Mouse (Mus musculus) forelimb bud, embryonic 11.5 days (tissue): ENCODE measurements around the gene Col4a4.

ENCODE experiments used
- DNase-seq: peaks from one replicate; pipeline ENCODE4 v3.0.0-alpha.2; 2012; ENCODE audit warnings: low read depth, low spot score

Gene Col4a4

DNA sequence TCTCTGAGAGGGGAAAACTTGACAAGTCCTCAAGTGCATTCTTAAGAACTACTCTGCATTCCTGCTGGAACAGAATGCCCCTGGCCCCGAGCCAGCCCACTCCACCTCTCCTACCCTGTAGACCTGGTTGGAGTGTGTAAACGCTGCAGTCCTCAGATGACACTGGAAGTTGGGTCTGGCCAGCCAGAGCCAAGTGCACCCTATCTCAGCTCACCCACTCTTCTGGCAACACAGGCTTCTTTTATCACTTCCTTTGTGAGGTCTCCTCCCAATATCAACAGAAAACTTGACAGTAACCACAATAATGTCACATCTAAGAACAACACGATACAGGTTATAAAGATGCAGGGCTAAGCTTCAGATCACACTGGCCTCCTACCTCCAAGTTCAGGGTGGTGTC lies 8.7 kb downstream of the Col4a4 start:
- no peak for DNase-seq

DNA sequence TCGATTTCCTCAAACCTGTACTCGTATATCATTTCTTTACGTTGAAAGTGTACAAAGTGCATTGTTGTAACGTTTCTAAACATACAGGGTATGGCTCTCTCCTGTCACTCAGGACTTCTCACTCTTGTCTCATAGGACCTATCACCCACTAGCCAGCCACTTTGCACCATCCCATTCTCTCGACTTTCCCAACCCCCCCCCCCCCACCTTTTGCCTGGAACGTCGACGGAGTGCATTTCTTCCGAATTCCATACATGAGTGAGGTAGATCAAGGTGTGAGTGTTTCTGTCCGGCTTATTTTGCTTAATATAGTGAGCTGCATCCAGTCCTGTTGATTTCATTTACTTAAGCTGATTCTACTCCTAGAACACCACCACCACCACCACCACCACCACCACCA lies 9.3 kb downstream of the Col4a4 start:
- DNase-seq = no peak

DNA sequence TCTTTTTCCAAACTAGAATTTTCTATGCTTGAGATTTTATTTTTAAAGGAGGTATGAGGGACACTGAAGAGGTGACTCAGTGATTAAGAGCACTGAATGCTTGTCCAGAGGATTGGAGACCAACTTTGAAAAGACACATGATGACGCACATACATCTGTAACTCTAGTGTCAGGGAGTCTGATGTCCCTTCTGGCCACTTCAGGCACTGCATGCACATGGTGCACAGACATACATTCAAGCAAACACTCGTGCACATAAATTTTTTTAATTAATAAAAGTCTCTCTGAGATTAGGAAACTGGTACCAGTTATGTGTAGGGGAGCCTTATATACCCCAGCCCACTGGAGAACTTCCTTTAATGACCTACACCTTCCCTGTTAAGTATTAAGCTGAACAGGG lies 10.5 kb downstream of the Col4a4 start:
- DNase-seq = no peak

DNA sequence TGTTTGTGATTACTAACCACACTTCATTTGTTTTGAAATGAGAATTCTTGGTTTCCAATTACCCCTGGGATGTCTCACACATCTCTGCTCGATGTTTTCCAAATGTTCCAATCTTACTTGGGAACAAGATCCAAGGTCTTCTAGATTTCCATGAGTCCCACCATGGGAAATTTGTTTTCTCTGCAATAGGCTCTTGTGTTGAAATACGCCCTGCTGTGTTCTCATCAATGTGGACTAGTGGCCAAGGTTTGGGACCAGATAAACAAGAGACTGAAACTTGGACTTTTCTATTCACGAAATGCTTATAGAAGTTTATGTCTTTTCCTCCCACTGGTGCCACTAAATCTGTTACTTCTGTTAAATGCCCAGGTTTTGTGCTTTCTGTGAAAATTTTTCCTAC lies 11.0 kb downstream of the Col4a4 start:
- no peak for DNase-seq

DNA sequence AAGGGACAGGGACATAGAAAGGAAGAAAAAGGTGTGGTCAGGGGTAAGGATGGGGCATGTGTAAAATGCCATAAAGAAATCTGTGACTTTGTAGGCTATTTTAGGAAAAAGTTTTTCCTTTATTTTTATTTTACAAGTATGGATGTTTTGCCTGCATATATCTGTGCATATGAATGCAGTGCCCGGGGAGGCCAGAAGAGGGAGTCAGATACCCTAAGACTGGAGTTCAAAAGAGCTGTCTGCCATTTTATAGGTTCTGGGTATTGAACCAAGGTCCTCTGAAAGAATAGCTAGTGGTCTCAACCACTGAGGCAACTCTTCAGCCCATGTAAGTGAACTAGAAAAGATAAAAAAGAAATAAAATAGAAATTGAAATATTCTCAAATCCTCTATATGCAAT lies 14.9 kb downstream of the Col4a4 start:
- no peak for DNase-seq

DNA sequence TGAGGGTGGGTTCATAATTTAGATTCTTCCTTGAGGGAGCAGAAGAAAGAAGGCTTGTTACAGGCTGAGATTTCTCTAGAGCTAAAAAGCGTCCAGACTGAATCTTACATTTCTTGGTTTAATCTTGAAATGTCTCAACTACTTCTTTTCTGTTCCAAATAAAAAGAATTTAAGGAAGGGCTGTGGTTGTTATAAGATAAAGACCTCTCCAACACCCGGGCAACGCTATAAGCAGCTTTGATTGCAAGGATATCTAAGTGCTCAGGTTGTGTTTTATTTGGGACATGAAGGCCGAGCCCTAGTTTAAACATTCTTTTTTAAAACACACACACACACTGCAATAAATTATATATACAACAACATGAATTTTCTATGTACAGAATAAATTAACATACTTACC lies 17.2 kb downstream of the Col4a4 start:
- no peak for DNase-seq

DNA sequence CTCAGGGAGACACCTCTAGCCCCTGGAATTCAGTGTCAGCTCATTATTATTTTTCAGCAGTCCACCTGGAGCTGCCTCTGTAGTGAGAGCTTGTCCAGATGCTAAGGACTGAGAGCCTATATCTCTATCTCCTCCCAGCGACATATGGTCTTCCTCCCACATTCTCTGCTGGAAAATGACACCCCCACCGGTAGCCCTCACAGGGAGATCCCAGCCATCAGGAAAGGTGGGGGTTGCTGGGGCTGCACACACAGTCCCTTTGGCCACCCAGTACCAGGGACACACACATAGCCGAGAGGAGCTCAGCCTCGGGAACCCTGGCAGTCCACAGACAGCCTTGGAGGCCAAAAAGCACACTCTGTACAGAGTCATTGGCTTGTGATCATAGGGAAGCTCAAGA lies 26.4 kb downstream of the Col4a4 start:
- DNase-seq = no peak

DNA sequence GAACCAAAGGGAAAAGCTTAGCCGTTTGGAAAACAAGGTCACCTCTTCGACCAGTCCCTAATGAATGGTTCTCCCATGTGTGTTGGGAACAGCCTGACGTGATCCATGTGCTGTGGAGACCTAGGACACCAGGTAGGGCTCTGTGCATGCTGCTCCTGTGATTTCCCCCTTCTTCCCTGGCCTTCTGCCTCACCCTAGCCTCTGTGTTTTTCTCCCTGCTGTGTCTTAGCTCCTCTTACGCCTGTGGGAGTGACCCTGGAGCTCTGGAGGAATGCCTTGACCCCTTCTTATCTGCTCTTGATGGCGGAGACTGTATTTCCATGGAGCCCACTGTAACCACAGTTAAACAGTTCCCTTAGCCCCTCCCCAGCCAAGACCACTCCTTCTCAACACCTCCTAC lies 31.8 kb downstream of the Col4a4 start:
- DNase-seq = no peak

DNA sequence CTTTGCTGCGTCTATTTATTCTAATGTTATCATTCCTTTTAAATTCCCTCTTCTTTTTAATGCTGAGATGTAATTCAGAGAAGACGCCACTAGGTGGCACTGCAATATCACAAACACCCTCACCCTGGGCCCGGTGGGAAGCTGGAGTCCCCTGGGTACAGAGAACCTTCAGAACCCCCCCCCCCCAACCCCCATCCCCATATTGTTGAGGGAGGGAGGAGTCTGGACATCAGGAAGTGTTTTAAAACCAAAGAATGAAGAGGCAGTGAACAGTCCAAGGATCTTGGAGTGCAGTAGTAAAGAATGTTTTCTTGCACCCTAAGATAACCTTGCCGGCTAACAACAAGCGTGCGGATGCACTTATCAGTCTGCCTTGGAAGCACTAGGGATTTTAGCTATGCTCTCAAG lies 32.2 kb downstream of the Col4a4 start:
- DNase-seq = peak; percentile 47

DNA sequence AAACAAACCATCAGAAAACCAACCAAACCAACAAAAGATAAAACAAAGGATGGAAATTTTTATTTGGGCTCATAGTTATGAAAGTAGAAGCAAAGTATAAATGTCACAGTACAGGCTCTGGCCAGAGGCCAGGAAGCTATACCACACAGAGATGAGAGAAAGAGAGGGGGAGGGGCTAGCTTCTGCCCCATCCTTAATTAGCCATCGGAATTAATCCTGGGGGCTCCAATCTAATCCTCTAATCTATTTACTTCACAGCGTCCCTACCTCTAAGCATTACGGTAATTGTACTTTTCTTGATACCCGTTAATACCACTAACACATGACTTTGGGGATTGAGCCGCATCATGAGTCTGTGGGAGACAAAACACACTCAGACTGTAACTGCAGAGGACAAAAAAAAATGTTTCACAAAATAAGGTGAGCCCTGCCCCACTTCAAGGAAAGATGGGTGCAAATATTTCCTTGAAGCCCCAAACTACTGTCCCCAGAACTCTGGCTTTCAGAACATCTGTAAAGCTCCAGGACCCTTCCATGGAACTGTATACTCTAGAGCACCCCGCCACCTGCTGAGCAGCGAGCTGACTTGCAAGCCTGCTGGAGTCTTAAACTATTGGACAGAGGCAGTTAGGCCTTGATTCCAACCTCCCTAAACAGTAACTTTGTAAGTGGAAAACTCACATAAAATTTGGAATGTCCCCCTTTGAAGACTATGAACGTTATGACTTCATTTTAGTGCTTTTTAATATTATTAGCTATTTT lies 41.3 kb downstream of the Col4a4 start:
- DNase-seq = no peak

DNA sequence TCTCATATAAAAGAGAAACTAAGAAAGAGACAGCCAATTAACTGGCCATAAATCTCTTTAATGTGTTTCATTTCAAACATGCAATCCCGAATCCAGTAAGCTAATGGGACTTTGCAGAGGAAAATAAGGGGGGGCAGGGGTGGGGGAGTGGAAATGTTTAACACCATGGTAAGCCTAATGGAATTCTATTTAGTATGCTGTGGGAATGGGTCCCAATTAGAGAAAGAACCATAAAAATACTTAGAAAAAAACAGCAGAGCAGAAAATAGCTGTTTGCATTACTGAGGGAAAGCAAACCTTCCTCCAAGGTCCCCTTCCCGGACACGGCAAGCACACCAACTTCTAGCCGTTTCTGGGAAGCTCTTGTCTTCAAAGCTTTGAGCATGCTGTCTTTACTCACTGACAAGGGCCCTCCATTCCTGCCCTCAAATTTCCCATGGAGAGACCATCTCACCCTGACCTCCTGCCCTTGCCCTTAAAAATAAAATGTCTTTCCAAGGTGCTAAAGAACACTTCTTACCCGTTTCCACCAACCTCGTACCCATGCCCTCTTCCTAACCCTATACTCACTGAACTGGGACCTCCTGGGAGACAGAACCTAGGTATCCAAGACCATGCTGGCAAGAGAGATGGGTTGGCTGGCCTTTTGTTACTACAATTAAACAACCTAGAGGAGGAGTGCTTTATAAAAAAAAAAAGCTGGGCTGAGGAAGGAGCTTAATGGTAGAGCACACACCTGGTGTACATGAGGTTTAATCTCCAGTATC lies 42.0 kb downstream of the Col4a4 start:
- DNase-seq = peak; percentile 27

DNA sequence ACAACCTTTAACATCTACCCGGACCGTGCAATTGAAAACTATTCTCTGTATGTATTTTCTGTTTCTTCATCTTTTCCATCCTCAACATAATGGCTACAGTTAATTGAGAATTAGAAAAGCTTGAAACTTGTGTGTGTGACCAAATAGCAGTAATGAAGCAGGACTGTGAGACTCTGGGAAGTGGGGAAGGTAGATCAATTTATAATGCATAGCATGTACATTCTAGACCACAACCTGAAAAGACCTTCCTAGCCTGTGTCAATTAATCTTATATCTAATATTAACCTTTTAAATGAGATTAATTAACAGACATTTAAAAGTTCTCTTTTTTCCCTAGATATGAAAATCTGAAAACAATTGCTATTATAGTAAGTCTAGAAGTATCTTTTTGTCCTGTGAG lies 42.7 kb downstream of the Col4a4 start:
- DNase-seq = no peak

DNA sequence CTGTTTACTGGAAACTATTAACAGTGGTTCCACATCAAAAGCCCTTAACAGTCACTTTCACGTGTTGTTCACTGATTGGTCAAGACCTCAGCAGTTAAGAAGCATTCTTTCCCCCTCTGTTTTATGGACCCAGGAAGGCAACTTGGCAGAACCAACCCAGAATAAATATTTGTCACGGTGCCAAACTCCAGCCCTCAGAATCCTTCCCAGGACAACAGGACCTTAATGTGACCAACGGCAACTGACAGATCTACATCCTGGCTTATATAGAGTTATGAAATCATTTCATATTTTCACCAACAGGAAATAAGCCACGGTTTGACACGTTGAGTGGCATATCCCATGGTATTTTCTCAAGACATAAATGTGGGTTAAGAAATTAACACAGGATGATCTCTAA lies 46.6 kb downstream of the Col4a4 start:
- DNase-seq = no peak

DNA sequence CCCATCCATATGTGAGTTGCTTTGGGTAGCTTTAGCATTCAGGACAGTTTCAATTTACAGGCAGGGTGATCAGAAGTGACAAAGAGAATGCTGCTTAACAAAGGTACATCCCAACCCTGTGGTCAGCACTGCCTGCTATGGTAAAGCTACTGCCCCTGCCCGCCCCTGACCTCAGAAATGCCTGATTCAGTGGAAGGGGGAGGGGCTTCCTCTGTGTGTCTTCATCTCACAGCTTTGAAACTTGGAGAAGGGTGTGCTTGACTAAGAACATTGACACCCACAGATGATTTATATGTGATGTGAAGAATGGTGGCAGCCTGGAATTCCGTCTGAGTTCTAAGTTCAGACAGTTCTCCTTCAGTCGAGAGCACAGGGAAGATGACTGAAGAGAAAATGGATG lies 48.8 kb downstream of the Col4a4 start:
- DNase-seq = peak; percentile 24

DNA sequence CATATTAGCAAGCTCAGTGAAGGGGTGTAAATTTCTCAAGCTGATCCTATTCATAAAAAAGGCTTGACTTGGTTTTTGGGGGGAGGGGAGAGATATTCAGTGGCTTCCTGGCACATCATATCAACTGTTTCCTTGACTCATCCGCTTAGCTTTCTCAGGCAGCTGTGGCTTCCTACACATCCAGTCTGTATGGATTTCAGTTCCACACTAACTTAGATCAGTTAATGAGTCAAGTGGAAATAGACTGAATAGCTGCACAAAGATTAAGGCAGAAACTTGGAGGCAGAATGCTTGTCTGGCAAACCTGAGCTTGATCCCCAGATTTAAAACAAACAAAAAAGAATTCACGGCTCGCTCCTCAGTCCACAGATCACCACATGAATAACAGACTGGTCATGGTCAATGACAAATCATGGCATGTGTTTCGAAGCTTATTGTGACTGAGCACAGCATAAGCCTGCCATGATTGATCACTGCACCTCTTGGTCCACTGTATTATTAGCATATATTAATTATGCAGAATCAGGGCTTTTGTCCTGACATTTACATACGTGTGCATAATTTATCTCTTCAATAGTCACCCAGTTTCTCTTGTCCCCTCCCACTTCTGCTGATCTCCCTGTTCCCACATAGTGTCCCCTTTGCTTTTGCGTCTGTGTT lies 50.0 kb downstream of the Col4a4 start:
- no peak for DNase-seq

DNA sequence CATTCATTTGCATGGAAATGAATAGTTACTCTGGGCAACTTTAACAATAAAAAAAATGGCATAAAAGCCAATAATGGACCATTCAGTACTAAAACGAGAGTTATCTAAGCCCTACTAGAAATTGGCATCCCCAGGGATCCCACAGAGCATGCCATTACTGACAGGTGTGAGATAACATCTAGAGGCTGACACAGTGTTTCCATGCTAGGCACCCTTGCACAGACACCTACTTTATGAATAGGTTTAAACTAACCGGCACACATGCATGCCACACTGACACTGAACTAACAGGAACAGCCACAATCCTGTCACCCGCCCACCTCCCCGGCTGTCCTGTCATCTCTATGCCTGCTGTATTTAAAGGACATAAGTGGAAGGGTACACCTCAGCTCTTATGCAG lies 58.7 kb downstream of the Col4a4 start:
- no peak for DNase-seq

DNA sequence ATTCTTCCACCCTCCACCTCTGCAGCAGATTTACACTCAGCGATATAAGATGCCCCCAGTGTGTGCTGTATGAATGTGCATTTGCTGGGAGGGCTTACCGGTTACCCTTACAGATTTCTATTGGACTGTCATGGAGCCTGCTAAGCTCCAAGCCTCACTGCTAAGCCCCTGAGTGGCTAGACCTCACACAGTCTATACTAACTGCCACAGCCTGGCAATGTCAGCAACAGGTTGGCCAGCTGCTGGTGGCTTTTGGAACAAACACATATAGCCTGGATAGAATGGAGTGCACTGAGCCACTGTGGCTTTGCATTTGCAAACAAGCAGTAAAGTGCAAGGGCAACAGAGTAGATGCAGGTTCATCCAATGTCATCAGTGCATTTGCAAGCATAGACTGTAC lies 94.7 kb downstream of the Col4a4 start:
- no peak for DNase-seq

DNA sequence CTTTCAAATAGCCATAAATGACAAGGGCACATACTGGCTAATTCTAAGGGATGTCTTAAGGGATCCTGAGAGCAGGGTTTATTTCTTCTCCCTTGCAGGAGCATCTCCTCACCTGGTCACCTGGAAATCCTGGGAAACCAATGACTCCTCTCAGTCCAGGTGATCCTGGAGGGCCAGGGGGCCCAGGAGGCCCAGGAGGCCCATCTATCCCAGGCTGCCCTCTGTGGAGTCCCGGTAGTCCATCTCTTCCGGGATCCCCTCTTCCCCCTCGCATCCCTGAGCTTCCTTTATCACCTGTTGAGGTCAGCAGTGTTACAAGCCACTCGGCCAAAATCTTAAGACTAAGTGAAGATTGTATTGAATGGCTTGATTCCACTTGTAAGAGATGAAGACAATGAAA lies 100.3 kb downstream of the Col4a4 start:
- no peak for DNase-seq

DNA sequence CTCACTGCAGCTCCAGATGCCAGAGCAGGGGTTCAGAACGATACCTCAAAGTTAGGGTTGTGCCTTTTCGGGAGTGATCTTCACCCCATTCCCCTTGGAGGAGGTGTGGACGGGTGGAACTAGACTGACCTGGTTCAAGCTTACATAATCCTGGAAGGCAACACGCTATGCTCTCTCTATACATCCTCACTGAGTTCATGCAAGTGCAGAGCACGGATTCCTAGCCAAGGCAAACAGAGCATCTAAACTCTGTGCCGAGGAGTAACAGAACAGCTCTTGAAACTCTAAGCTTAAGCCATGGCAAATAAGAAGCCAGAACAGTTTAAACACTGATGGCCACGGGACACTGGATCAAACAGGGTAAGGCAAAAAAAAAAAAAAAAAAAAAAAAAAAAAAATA lies 104.3 kb downstream of the Col4a4 start:
- no peak for DNase-seq

DNA sequence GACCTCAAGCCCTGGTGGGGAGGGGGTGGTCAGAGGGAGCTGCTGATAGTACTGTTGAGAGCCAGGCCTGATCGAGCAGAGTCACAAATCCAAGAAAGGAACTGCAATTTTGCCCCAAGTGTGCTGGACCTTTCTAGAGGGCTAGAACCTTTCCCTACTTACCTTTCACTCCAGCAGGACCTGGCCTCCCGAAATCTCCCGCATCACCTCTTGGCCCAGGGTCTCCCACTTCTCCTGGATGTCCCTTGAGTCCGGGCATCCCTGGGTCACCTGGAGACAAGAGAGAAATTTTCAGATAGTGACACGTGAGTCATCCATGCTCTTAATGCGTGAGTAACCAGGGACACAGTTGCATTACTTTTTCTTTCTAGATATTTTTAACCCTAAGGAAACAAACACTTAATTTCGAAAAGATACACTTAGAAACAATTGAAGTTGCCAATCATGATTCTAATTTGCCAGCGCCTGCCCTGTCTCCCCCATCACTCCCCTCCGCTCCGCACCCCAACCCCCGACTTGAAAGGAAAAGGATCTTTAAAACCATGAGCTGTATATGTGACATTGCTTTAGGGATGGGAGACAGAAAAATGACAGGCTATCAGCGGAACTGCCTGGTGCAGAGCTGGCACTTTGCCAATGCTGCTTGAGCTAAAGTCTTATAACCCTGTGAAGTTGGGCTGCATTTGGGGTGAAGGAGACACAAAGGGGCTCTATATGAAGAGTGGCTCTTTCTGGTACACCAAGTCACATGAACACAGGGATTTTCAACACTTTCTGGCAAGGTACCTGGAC lies 106.8 kb downstream of the Col4a4 start:
- DNase-seq = no peak

DNA sequence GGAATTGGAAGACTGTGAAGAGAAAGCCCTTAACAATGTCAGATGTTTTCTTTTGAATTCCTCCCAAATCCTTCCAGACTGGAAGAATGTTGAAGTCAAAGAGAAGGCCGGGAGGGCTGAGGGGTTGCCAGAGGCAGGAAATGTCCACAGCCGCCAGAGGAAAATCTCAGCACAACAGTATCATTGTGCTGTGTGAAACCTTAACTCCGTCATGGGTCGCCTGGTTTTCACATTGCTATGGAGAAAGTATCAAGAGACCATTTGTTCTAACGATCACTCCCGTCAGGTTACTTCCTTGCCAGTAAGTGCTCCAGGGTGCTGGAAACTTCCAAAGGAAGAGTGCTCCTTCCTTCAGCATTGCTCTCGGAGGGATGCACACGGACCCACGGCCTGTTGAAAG lies 109.9 kb downstream of the Col4a4 start:
- peak; percentile 79 for DNase-seq

DNA sequence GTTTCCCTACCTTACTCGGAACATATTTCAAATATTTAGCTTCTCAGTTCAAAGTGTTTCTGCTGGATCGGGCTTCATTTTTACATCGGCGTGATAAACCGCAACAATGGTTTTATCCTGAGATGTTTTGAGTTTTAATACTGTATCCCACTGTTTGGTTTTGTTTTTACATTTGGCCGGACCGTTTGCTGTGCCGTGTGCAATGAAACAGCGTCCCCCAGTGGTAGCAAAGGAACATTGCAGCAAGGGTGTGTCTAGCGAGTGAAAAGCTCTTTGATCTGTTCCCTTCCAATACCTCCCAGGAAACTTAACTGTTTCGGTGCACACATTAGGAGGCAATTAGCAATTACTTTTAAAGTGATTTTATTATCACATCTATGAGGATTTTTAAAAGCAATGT lies 110.4 kb downstream of the Col4a4 start:
- peak; percentile 72 for DNase-seq
